Mouse (Mus musculus): ENCODE measurements at regions not wholly inside any gene's neighbourhood (a gene's known extent, or its start where the extent isn't known, plus 50 kb on each side); places are given as distances from the start of the nearest gene placed in this dataset.

GRCm38 (mm10) chr14:25360726-25361125, 98.3 kb upstream of the Zmiz1 start:
- H3K36me3 ChIP-seq (ENCODE audit: control insufficient read depth, insufficient read depth), result no peaks in the 10 kb centered on the region
- 64% methylated on average over 9 of the region's 9 CpGs for WGBS (ENCODE audit: insufficient replicate concordance)
- H3K9me3 ChIP-seq (replicated peaks; ENCODE audit: control insufficient read depth, low read length), result no peaks in the 10 kb centered on the region
- no peaks in the 10 kb centered on the region for H3K4me1 ChIP-seq (ENCODE audit: control insufficient read depth, low read depth, low read length)
- no peaks in the 10 kb centered on the region for H3K27me3 ChIP-seq (ENCODE audit: control insufficient read depth, insufficient read depth, low read depth, low read length)
- no peak overlapping the region for H3K4me2 ChIP-seq (ENCODE audit: low read depth, low read length)
- no peak for ATAC-seq (ENCODE audit: low read depth)
- no peak overlapping the region for H3K4me3 ChIP-seq (ENCODE audit: low read depth, low read length)
- no peak overlapping the region for H3K9ac ChIP-seq (ENCODE audit: low read depth, low read length)
- H3K27ac ChIP-seq (ENCODE audit: low read length), result no peak overlapping the region

GRCm38 (mm10) chr14:25361129-25361528, 97.9 kb upstream of the Zmiz1 start:
- Histone ChIP-seq H3K36me3 (ENCODE audit: control insufficient read depth, insufficient read depth) (no peaks in the 10 kb centered on the region), H3K4me1 (ENCODE audit: control insufficient read depth, low read depth, low read length) (no peaks in the 10 kb centered on the region), H3K4me3 (ENCODE audit: low read depth, low read length) (no peak overlapping the region), H3K4me2 (ENCODE audit: low read depth, low read length) (no peak overlapping the region), H3K9me3 (replicated peaks; ENCODE audit: control insufficient read depth, low read length) (no peaks in the 10 kb centered on the region), H3K9ac (ENCODE audit: low read depth, low read length) (no peak overlapping the region), H3K27ac (ENCODE audit: low read length) (no peak overlapping the region), H3K27me3 (ENCODE audit: control insufficient read depth, insufficient read depth, low read depth, low read length) (no peaks in the 10 kb centered on the region)
- WGBS (ENCODE audit: insufficient replicate concordance), result 52% methylated on average over 3 of the region's 3 CpGs
- ATAC-seq (ENCODE audit: low read depth), result no peak

- Histone ChIP-seq H3K27ac (ENCODE audit: low read length) (no peak overlapping the region), H3K4me1 (ENCODE audit: control insufficient read depth, low read depth, low read length) (no peaks in the 10 kb centered on the region), H3K27me3 (ENCODE audit: control insufficient read depth, insufficient read depth, low read depth, low read length) (no peaks in the 10 kb centered on the region), H3K9me3 (replicated peaks; ENCODE audit: control insufficient read depth, low read length) (no peaks in the 10 kb centered on the region), H3K4me2 (ENCODE audit: low read depth, low read length) (no peak overlapping the region), H3K36me3 (ENCODE audit: control insufficient read depth, insufficient read depth) (no peaks in the 10 kb centered on the region), H3K4me3 (ENCODE audit: low read depth, low read length) (no peak overlapping the region), H3K9ac (ENCODE audit: low read depth, low read length) (no peak overlapping the region)
- ATAC-seq (ENCODE audit: low read depth), result no peak
- WGBS (ENCODE audit: insufficient replicate concordance), result 13% methylated on average over 1 of the region's 1 CpGs
These were observed 96.2 kb upstream of the Zmiz1 start for GRCm38 (mm10) chr14:25362771-25363170.

GRCm38 (mm10) chr14:25365226-25365800, 93.7 kb upstream of the Zmiz1 start:
- no peak for ATAC-seq (ENCODE audit: low read depth)
- no peaks in the 10 kb centered on the region for H3K36me3 ChIP-seq (ENCODE audit: control insufficient read depth, insufficient read depth)
- 47% methylated on average over 10 of the region's 10 CpGs for WGBS (ENCODE audit: insufficient replicate concordance)

GRCm38 (mm10) chr14:25366009-25366408, 93.0 kb upstream of the Zmiz1 start:
- Histone ChIP-seq H3K27ac (ENCODE audit: low read length) (no peak overlapping the region), H3K9ac (ENCODE audit: low read depth, low read length) (no peak overlapping the region), H3K4me1 (ENCODE audit: control insufficient read depth, low read depth, low read length) (no peaks in the 10 kb centered on the region), H3K4me2 (ENCODE audit: low read depth, low read length) (no peak overlapping the region), H3K27me3 (ENCODE audit: control insufficient read depth, insufficient read depth, low read depth, low read length) (no peaks in the 10 kb centered on the region), H3K4me3 (ENCODE audit: low read depth, low read length) (no peak overlapping the region), H3K36me3 (ENCODE audit: control insufficient read depth, insufficient read depth) (no peaks in the 10 kb centered on the region), H3K9me3 (replicated peaks; ENCODE audit: control insufficient read depth, low read length) (no peaks in the 10 kb centered on the region)
- WGBS (ENCODE audit: insufficient replicate concordance), result 63% methylated on average over 5 of the region's 5 CpGs
- ATAC-seq (ENCODE audit: low read depth), result no peak

More at GRCm38 (mm10) chr14:25365226-25365800, 93.7 kb upstream of the Zmiz1 start:
- Histone ChIP-seq H3K9me3 (replicated peaks; ENCODE audit: control insufficient read depth, low read length) (no peaks in the 10 kb centered on the region), H3K27ac (ENCODE audit: low read length) (no peak overlapping the region), H3K9ac (ENCODE audit: low read depth, low read length) (no peak overlapping the region), H3K4me3 (ENCODE audit: low read depth, low read length) (no peak overlapping the region), H3K4me1 (ENCODE audit: control insufficient read depth, low read depth, low read length) (no peaks in the 10 kb centered on the region), H3K27me3 (ENCODE audit: control insufficient read depth, insufficient read depth, low read depth, low read length) (no peaks in the 10 kb centered on the region), H3K4me2 (ENCODE audit: low read depth, low read length) (no peak overlapping the region)

- H3K4me3 ChIP-seq (ENCODE audit: low read depth, low read length), result no peak overlapping the region
- H3K27ac ChIP-seq (ENCODE audit: low read length), result no peak overlapping the region
- 70% methylated on average over 6 of the region's 6 CpGs for WGBS (ENCODE audit: insufficient replicate concordance)
- H3K9me3 ChIP-seq (replicated peaks; ENCODE audit: control insufficient read depth, low read length), result no peaks in the 10 kb centered on the region
- no peak overlapping the region for H3K4me2 ChIP-seq (ENCODE audit: low read depth, low read length)
- H3K27me3 ChIP-seq (ENCODE audit: control insufficient read depth, insufficient read depth, low read depth, low read length), result no peaks in the 10 kb centered on the region
- H3K9ac ChIP-seq (ENCODE audit: low read depth, low read length), result no peak overlapping the region
- no peaks in the 10 kb centered on the region for H3K4me1 ChIP-seq (ENCODE audit: control insufficient read depth, low read depth, low read length)
- ATAC-seq (ENCODE audit: low read depth), result no peak
- H3K36me3 ChIP-seq (ENCODE audit: control insufficient read depth, insufficient read depth), result no peaks in the 10 kb centered on the region
These were observed 88.5 kb upstream of the Zmiz1 start for GRCm38 (mm10) chr14:25370306-25371020.

- Histone ChIP-seq H3K4me3 (ENCODE audit: low read depth, low read length) (no peak overlapping the region), H3K36me3 (ENCODE audit: control insufficient read depth, insufficient read depth) (no peaks in the 10 kb centered on the region), H3K27me3 (ENCODE audit: control insufficient read depth, insufficient read depth, low read depth, low read length) (no peaks in the 10 kb centered on the region), H3K27ac (ENCODE audit: low read length) (no peak overlapping the region), H3K9me3 (replicated peaks; ENCODE audit: control insufficient read depth, low read length) (no peaks in the 10 kb centered on the region), H3K4me2 (ENCODE audit: low read depth, low read length) (no peak overlapping the region), H3K4me1 (ENCODE audit: control insufficient read depth, low read depth, low read length) (no peaks in the 10 kb centered on the region), H3K9ac (ENCODE audit: low read depth, low read length) (no peak overlapping the region)
- WGBS (ENCODE audit: insufficient replicate concordance), result 56% methylated on average over 5 of the region's 5 CpGs
- no peak for ATAC-seq (ENCODE audit: low read depth)
These were observed 88.0 kb upstream of the Zmiz1 start for GRCm38 (mm10) chr14:25371021-25371400.

GRCm38 (mm10) chr14:25371661-25372060, 87.3 kb upstream of the Zmiz1 start:
- 63% methylated on average over 4 of the region's 4 CpGs for WGBS (ENCODE audit: insufficient replicate concordance)
- Histone ChIP-seq H3K27me3 (ENCODE audit: control insufficient read depth, insufficient read depth, low read depth, low read length) (no peaks in the 10 kb centered on the region), H3K9ac (ENCODE audit: low read depth, low read length) (no peak overlapping the region), H3K4me1 (ENCODE audit: control insufficient read depth, low read depth, low read length) (no peaks in the 10 kb centered on the region), H3K36me3 (ENCODE audit: control insufficient read depth, insufficient read depth) (no peaks in the 10 kb centered on the region), H3K4me2 (ENCODE audit: low read depth, low read length) (no peak overlapping the region), H3K4me3 (ENCODE audit: low read depth, low read length) (no peak overlapping the region), H3K27ac (ENCODE audit: low read length) (no peak overlapping the region), H3K9me3 (replicated peaks; ENCODE audit: control insufficient read depth, low read length) (no peaks in the 10 kb centered on the region)
- ATAC-seq (ENCODE audit: low read depth), result no peak

- Histone ChIP-seq H3K4me2 (ENCODE audit: low read depth, low read length) (no peak overlapping the region), H3K9me3 (replicated peaks; ENCODE audit: control insufficient read depth, low read length) (no peaks in the 10 kb centered on the region), H3K4me3 (ENCODE audit: low read depth, low read length) (no peak overlapping the region), H3K27me3 (ENCODE audit: control insufficient read depth, insufficient read depth, low read depth, low read length) (peaks cover 2% of the 10 kb centered on the region), H3K27ac (ENCODE audit: low read length) (no peak overlapping the region), H3K36me3 (ENCODE audit: control insufficient read depth, insufficient read depth) (no peaks in the 10 kb centered on the region), H3K4me1 (ENCODE audit: control insufficient read depth, low read depth, low read length) (no peaks in the 10 kb centered on the region), H3K9ac (ENCODE audit: low read depth, low read length) (no peak overlapping the region)
- no peak for ATAC-seq (ENCODE audit: low read depth)
- 46% methylated on average over 4 of the region's 4 CpGs for WGBS (ENCODE audit: insufficient replicate concordance)
These were observed 86.4 kb upstream of the Zmiz1 start for GRCm38 (mm10) chr14:25372581-25372980.
